Mouse (Mus musculus) thymus, adult 18-20 months (tissue): ENCODE results near the gene Gpsm3.

Experiments
- DNase-seq, 2 experiments: peaks; one replicate each; pipeline ENCODE4 v3.0.0; 2022; ENCODE audit warnings: mixed read lengths in 2 of 2

Gpsm3 gene

DNA sequence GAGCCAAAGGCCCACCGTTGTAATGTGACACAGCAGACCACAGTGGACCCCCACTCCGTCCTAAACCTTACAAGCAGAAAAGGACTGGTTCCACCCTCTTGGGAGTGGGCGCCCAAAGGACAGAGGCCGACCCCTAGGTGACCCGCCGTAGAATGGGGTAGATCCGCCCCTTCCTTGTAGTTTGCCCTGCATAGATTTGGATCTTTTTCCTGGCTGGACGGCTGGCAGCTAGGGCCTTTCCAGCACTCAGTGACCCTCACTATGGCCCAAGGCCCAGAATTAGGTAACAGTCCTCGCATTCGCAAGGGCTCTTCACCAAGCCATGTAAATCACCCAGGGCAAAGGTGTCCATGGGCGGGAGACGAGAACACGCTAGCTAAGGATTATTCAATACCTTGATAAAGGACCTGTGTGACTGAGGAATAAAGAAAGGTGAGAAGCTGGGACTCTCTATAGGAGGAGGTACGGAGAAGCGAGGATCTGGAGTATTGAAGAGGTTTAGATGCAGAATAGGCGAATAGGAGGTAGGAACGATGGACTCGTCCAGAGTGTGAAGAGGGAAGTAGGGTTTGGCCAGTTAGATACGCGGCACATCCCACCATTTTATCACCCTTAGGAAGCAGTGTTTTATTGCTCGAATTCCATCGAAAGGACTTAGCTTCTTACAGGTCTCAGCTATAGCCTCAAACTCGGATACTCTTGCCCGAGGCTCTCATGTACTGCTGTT, 15.1 kb downstream of the Gpsm3 start:
- no peak for DNase-seq

DNA sequence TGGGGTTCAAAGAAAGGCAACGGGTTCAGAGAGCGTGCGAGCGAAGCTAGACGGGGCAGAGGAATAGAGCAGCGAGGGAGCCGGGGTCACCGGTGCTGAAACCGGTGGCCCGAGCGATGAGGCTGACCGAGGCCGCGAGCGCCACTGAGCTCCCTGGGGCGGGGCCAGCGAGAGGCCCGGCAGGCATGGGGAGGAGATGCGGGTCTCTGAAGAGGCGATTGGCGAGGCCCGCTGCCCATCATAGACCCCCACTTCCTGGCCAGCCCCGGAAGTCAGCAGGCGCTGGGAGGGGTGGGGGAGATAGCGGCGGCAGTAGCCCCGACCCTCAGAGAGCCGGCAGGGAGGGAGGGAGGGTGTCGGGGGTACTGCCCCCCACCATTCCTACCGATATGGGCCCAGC, 16.0 kb downstream of the Gpsm3 start:
- DNase-seq: peak; percentile 93 to 94

DNA sequence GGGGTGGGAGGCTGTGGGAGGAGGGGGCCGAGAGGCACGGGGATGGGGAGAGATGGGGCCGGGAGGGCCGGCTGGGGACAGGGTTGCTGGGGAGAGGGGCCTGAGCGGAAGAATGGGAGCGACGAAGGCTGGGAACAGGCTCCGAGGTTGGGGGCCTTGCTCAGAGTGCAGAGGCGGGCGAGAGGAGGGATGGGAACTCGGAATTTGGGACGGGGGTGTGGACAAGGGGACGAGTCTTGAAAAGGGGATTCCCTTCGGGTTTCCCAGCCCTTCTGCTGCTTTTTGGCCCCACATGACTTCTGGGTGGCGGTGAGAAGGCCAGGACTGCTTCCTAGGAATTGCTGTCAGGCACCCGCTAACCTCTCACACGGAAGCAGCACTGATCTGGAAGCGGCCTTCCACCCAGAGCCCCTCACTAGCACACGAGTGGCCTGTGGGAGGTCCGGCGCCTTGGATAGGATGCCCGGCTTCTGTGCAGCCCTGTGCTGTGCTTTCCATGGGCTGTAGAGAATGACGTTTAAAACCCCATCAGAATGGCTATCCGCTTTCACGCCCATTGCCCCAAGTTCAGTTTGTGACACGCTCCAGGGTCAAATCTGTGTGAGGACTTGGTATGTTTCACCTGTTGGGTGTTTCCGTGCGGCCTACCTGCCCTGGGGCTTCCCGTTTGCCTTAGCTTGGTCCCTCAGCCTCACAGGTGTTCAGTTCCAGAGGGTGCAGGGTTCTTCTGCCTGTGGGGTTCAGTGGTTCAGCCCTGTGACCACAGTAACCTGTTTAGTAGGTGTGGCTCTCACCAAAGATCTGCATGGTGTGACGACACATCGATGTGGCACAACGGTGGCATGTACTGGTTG, 16.8 kb downstream of the Gpsm3 start:
- DNase-seq: peak in 1 of 2 experiments; percentile 56

DNA sequence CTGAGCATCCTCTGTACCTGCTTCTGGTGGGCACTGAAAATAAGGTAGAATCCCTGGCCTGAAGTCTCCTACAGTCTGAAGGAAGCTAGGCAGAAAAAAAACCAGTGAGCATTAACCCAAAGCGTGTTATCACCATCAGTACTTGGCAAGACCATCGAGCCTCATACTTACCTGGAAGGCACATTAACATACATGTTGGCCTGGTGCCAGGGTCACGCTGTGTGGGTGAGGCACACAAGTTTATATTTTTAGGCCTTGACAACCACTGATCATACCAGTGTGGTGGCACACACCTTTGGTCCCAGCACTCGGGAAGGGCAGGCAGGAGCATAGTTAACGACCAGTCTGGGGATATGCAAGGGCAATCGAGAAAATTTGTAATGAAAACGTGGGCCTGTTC, 18.4 kb downstream of the Gpsm3 start:
- DNase-seq: no peak

DNA sequence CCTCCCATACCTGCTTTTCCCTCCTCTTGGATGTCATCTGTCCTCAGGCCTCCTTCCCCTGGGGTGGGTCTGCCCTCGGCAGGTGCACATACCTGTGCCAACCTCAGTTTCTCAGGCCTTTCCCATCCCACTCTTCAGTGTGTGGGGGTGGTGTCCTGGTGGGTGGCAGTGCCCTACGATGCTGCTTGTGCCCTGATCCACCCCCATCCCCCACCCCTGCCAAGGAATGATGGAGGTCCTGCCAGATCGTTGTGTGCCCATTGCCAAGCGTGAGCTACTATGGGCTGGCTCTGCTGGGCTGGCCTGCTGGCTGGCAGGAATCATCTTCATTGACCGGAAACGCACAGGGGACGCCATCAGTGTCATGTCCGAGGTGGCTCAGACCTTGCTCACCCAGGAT, 21.4 kb downstream of the Gpsm3 start:
- no peak for DNase-seq

DNA sequence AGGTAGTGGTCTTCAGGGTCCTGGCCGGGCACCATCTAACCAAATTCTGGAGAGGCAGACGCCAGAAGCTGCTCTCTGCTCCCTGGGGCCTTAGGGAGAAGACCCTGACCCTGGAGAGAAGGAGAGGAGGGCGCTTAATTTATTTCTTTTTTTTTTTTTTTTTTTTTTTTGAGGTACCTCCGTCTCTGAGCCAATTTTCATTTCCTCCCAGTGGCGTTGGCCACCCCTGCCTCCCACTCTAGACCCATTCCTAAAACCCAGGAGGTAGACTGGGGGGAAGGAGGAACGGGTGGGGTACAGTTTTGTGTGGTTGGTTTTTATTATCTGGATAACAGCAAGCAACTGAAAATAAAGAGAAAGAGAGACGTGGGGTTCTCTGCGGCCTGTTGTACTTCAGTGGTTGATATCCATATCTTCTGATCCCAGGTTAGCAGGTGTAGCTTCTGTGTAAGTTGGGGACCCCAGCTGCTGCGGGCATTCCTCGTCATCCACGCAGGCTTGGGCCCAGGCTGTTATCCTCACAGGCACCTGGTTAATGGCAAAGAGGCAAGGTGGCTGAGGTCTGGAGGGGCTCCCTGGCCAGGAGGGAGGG, 23.5 kb downstream of the Gpsm3 start:
- DNase-seq: no peak

DNA sequence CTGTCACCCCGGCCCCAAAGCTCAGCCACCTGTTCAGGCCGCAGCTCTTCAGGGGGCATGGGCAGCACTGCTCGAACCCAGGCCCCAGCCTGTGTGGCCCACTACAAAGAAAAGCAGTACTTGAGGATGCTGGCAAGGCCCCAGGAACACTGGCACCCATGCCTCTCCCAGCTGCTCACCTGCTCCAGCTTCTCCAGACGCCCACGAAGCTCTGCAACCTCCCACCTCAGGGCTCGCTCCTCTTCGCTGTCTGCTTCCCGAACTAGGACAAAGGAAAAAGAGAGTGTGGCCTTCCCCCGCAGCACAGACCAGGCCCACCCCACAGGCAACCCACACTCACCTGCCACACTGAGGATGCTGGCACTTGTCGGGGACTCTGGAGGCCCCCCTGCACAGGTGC, 24.2 kb downstream of the Gpsm3 start:
- DNase-seq: no peak

DNA sequence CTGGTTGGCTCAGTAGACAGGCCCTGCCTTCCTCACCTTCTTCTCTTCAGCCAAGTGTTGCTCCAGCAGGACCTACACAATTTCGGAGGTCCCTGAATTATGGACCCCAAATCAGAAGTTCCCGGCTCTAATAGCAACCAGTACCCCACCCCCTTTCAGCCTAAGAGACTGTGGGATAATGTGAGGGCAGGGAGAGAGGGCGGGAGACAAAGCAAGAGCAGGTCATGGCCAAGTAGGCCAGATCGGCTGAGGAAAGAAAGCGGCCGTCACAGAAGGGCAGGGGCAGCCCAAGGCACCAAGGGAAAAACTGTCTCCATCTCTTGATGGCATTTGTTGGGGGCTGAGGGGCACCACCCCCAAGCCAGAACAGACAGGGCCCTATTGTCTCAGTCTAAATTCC, 26.3 kb downstream of the Gpsm3 start, which contains the start of gene Egfl8:
Egfl8 (minus strand) TSS at position 101 of the 400 bp plus-strand sequence.
- no peak for DNase-seq

DNA sequence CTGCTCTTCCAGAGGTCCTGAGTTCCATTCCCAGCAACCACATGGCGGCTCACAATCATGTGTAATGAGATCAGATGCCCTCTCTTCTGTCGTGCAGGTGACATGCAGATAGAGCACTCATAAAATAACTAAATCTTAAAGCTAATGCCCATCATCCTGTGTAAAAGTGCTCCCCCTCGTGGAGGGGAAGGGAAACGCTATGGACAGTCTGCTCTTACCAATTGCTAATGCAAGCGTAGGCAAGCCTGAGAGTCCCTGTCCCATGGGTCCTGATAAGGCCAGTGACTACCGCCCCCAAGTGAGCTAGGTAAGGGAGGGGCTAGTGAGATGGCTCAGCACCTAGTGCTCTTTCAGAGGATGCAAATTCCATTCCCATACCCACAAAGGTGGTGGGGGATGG, 29.4 kb downstream of the Gpsm3 start:
- DNase-seq: peak; percentile 57 to 73

DNA sequence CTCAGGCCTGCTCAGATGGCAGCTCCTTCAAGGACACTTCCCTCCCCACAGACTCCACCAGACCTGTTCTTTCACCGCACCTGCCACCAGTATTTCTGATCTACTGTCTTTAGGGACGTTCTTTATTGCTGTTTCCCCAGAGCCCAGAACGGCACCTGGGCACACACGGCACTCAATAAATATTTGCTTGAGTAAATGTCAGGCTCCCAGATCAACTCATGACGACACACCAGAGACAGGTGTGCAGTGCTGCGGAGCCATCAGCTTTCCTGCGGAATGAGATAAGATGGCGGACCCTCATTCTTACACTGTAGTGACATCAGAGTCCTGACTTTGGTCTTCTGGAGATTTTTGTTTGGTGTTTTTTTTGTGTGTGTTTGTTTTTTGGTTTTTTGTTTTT, 31.4 kb downstream of the Gpsm3 start:
- DNase-seq: no peak

DNA sequence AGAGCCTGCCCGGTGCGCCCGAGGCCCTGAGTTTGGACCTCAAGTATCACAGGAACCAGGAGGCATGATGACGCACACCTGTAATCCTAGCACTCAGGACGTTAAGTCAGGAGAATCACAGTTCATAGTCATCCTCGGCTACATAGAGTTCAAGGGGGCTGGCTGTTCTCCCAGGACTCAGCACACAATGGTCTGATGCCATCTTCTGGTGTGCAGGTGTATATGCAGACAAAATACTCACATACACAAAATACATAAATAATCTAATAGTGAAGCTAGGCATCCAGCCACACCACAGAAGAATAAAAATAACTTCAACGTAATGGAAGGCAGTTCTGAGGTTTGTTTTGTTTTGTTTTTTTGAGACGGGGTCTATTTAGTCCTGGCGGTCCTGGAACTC, 33.6 kb downstream of the Gpsm3 start:
- no peak for DNase-seq

DNA sequence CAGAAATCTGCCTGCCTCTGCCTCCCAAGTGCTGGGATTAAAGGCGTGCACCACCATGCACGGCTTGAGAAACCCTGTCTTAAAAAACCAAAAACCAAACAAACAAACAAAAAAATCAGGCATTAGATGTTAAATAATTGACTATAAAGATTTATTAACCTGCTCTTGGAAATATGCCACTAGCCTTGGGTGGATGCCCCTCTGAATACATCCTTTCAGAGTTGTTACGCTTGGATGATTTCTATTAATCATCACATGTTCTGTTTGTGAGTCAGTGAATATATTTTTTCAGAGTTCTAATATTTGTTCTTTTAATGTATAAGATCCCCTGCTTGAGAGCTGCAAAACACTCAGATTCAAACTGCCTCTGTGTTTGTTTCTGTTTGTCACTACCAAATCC, 35.4 kb downstream of the Gpsm3 start:
- DNase-seq: no peak

DNA sequence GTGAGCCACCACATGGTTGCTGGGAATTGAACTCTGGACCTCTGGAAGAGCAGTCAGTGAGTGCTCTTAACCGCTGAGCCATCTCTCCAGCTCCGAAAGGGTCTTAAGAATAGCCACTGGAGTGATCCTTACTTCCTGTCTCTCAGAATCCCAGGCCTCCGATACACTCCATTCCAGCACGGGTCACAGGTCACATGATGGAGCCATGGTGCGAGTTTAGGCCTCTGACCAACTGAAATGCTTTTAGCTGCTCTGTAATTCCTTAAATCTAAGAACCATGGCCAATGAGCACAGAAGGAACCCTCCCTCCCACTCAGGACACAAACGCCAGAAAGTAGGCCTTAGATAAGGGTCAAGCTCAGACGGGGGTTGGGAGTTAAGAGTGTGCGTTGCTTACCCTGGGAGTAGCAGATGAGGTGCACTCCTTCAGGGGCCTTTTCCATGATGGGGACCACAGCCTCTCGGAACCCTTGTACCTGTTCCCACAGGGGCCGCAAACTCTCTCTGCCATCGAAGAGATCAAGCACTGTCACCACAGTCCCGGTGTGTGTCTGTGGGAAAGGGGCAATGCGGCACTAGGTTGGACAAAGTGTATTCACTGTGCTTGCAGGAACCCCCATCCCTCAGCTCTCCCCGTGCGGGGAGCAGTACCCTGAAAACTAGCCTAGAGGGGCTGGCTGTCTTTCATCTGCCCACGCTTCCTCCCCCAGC, 36.6 kb downstream of the Gpsm3 start:
- DNase-seq: peak in 1 of 2 experiments; percentile 46

DNA sequence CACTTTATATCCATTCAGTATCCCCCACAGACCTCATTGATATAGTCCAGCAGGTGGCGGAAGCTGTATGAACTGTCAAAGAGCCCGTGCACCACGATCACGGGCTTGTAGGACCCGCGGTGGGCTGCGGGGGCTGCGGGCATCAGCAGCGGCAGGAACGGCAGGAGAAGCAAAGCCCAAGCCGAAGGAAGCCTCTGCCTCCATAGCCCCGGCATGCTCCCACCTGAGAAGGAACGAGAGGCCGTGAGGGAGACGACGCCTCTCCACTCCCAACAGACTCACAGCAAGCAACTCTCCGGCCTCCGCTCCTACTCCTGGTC, 37.1 kb downstream of the Gpsm3 start:
- peak in 1 of 2 experiments; percentile 54 for DNase-seq

DNA sequence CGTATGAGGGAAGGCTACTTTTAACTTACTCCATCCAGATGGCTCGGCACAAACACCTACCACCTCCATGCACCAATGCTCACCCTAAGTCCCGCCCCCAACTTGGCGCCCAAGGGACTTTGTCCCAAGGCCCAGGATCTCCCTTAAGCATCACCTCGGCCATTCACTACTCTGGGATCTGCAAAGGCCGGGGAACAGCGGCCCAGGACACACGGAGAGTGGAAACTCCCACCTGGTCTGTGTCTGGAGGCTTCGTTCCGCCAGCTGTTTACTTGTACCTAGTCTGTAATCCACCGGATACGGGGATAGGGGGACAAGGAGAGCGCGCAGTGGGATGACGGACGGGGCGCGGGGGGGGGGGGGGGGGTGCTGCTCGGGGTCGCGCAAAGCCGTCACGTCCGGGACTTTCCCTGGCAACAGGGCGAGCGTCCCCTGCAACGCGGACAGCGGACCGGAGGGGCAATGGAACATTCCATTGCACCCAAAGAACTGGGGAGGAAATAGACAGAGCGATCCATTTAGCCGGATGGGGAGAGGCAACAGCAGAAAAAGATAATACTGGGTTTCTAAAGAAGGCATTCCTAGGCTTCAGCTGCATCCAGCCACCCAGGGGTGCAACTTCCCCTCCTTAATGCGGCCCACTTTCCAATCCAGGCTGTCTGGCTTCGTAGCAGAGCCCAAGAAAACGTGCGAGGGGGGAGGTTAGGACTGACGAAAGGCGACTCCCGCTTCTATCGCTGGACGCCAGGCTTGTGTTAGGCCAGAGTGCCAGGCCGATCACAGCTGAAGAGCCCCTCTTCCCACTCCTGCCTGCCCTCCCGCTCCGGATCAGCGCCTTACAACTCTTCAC, 37.7 kb downstream of the Gpsm3 start:
- peak; percentile 65 to 77 for DNase-seq

DNA sequence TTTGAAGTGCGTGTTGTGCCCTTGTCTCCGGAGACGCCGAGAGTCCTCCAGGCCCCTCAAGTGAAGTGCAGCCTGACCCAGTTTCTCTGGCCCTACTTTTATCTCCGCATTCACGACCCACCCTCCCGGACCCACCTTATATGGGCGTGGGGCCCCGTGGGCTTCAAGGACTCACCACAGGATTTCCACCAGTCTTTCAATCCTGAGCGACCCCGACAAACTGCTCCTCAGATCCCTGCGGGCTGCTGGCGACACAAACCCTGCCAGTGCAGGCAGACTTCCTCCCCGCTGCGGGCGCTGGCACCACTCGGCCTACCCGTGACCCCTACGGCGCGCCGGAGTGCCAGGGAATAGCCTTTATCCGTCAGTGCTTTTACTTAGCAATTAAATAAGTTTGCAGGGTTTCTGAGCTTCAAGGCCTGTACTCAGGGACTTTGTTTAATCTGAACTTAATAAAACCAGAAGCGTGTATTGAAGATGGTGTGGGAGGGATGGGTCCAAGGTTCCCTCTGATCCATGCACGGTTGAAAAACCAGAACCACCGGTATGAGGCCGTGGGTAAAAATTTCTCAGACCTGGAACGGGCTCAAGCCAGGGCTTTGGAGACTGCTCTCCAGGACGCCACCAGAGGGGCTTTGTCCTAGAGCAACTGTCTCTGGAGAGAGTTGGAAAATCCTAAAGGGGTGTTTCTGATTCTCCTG, 38.5 kb downstream of the Gpsm3 start, which contains the start of gene Ppt2:
Ppt2 (minus strand) TSS at position 568 of the 701 bp plus-strand sequence.
- DNase-seq: peak; percentile 59 to 66

DNA sequence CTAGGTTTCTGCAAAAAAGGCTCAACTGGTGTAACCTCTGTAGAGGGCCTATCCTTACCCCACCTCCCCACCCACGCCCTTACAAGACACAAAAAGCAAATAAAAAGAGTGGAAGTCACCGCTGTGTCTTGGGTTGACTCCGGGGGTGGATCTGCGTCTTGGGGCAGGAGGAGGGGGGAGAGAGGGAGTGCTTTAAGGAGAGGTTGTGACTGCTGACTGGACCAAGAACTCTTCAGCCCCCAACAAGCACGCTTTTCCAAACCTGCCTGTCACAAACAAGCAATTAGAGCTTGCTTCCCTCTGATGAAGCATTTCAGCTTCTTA, 39.0 kb downstream of the Gpsm3 start:
- DNase-seq: peak in 1 of 2 experiments; percentile 55

DNA sequence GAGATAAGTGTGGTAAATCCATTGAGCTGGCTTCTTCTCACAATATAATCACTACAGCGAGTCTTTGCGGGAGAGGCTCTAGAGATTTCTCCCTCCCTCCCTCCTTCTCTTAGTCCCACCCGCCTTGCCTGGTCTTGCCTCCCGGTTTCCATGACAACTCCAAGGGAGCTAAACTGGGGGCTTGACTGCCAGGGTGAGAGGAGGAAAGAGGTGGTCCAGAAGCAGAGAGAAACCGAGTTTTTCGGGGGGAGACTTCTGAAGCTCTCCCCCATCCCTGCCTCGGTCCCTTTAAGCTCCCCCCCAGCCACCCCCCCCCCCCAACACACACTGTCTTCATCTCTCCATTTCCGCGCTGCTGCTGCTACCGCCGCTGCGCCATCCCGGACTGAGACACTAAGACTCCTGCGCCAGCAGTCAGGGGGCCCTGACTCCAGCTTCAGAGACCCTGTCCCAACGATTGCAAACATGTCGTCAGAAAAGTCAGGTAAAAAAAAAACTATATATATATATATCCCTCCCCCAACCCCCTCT, 39.7 kb downstream of the Gpsm3 start, which contains the start of gene Prrt1:
Prrt1 (plus strand) TSS at position 313 of the 531 bp plus-strand sequence.
- DNase-seq: peak in 1 of 2 experiments; percentile 48

DNA sequence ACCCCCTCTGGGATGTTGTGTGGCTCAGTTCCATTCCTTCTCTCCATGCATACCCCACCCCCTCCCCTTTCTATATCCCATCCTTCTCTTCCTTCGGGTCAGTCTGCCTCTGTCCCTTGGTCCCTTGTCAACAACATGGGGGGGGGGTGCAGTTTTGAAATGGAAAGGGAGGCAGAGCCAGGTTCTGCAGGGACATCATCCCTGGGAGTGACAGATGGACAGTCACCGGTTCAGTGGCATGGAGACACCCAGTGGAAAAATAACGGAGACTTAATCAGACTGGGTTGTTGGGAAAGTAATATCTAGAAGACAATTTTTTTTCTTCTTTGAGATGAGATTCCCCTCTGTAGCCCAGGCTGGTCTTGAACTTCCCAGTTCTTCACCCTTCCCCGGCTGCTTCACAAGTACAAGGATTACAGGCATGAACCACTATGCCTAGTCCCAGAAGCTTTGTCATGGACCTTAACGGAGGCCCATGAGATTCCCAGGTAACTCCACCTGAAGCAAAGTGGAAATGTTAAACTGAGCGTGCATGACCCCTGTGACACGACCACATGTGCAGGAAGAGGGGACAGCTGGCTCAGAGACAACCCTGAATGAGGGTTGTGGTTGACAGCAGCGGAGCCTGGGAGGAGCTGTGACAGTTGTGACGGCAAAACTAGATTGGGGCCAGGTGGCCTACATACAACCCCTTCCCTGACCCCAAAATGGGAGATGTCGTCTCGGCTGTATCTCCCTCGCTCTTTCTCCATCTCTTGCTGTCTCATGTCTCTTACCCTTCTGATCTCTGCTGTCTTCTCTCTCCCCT, 40.4 kb downstream of the Gpsm3 start:
- DNase-seq: peak; percentile 81 to 88

DNA sequence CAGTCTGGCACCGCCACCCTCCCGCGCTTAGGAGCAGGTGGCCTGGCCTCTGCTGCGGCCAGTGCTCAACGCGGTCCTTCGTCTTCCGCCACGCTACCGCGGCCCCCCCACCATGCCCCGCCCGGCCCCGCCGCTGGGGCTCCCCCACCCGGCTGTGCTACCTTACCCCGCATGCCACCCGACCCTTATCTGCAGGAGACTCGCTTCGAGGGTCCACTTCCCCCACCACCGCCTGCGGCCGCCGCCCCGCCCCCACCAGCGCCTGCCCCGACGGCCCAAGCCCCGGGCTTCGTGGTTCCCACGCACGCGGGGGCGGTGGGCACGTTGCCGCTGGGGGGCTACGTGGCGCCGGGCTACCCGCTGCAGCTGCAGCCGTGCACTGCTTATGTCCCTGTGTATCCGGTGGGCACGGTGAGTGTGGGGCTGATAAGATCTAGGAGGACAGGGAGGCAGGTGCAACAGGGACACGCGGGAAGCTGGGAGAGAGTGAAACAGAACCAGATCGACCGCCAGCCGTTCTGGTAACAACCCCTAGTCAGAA, 41.2 kb downstream of the Gpsm3 start:
- peak; percentile 65 to 73 for DNase-seq
